Mouse (Mus musculus) hindbrain, embryonic 13.5 days (tissue): Measurements from ENCODE around the gene Cfb. TPM values are rescaled to one million over a fixed set of nuclear protein-coding genes. Genes with fewer than 3 reads are reported as not detected.
"Not testable (repeated sequence)": the region's sequence is repeated elsewhere in the genome, so short reads cannot be mapped to it uniquely, and the experiment has no call there.

Experiments
- ATAC-seq: fragments of 200-750 bp; cut with Nextera tagmentation; 2 replicates; pipeline ENCODE4 v1.8.0; 2017; ENCODE audit warnings: moderate TSS enrichment; ENCODE audit not compliant: low FRiP score
- H3K27ac ChIP-seq: fragments of 300-500 bp; sonication (generic); 2 replicates; pipeline ENCODE4 v1.5.1; 2015; ENCODE audit warnings: inconsistent platforms, mild to moderate bottlenecking, moderate library complexity
- H3K27me3 ChIP-seq: fragments of 300-500 bp; sonication (generic); 2 replicates; pipeline ENCODE4 v1.6.1; 2015; ENCODE audit warnings: mild to moderate bottlenecking, inconsistent platforms
- H3K36me3 ChIP-seq: fragments of 300-500 bp; sonication (generic); 2 replicates; pipeline ENCODE4 v1.6.1; 2015; ENCODE audit warnings: mild to moderate bottlenecking, inconsistent platforms
- H3K4me1 ChIP-seq: fragments of 300-500 bp; sonication (generic); replicated peaks from 2 replicates; pipeline ENCODE4 v1.6.1; 2015; ENCODE audit warnings: inconsistent platforms
- H3K4me2 ChIP-seq: fragments of 300-500 bp; sonication (generic); 2 replicates; pipeline ENCODE4 v1.6.1; 2015; ENCODE audit warnings: inconsistent platforms, mild to moderate bottlenecking, moderate library complexity
- H3K4me3 ChIP-seq: fragments of 300-500 bp; sonication (generic); 2 replicates; pipeline ENCODE4 v1.5.1; 2015; ENCODE audit warnings: mild to moderate bottlenecking, inconsistent platforms
- H3K9ac ChIP-seq: fragments of 300-500 bp; sonication (generic); 2 replicates; pipeline ENCODE4 v1.6.1; 2015; ENCODE audit warnings: mild to moderate bottlenecking, inconsistent platforms
- H3K9me3 ChIP-seq: fragments of 300-500 bp; sonication (generic); 2 replicates; pipeline ENCODE4 v1.6.1; 2016; ENCODE audit warnings: inconsistent platforms
- WGBS: fragments of 180-500 bp; shearing (Covaris S2); methylation state at CpG from one replicate; pipeline ENCODE4 v1.1.7; 2015; 5-methylcytosine and 5-hydroxymethylcytosine counted together
- polyA plus RNA-seq: library from polyadenylated mRNA; unstranded; fragments of >200 nt; fragmentation: Nextera tagmentation; extraction: Ambion mirVana; gene quantifications from 2 replicates; pipeline ENCODE4 v1.2.1, GENCODE M21; 2015

Cfb gene
- 1.9 TPM in 2 replicates for polyA plus RNA-seq

- Histone ChIP-seq H3K4me2 (no peak within 1 kb of the TSS), H3K4me1 (no peaks in the 10 kb centered on the region), H3K4me3 (no peak within 1 kb of the TSS), H3K27me3 (0 out of 2 replicates have a peak, but pooled peaks cover 4% of the 10 kb centered on the region), H3K27ac (no peak within 1 kb of the TSS), H3K36me3 (peaks cover 8% of the 10 kb centered on the region), H3K9me3 (no peaks in the 10 kb centered on the region), H3K9ac (no peak within 1 kb of the TSS)
- WGBS = 71% methylated on average over 8 of the region's 8 CpGs
- no peak for ATAC-seq
Observed at GRCm38 (mm10) chr17:34862416-34863081, at the start of gene Cfb. Gene Cfb (minus strand): TSS chr17:34862518.

DNA sequence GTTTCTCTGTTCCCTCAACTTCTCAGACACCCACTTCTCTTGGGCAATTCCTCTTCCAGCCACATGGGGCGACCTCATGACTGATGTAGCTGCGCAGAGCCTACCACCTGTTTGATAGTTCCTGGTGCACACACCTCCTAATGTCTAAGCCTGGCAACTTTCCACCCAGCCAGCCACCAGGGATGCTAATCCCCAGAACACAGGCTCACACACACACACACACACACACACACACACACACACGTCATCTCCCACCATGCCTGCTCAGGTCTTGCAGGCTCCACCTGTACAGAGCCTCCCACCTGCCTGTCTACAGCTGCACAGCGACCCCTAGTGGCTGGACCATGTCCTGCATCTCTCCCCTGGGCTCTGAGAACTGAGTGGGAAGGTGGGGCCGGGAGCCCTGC lies 49.6 kb upstream of the Cfb start:
- H3K4me1 ChIP-seq = no peaks in the 10 kb centered on the region
- H3K4me2 ChIP-seq = no peak overlapping the region
- ATAC-seq = peak; percentile 61
- peaks cover 72% of the 10 kb centered on the region for H3K36me3 ChIP-seq
- H3K27me3 ChIP-seq = no peaks in the 10 kb centered on the region
- WGBS = 39% methylated on average over 5 of the region's 5 CpGs
- no peak overlapping the region for H3K4me3 ChIP-seq
- no peak overlapping the region for H3K27ac ChIP-seq
- H3K9ac ChIP-seq = no peak overlapping the region
- H3K9me3 ChIP-seq = no peaks in the 10 kb centered on the region

- Histone ChIP-seq H3K27me3 (no peaks in the 10 kb centered on the region), H3K4me3 (no peak overlapping the region), H3K36me3 (peaks cover 82% of the 10 kb centered on the region), H3K4me2 (no peak overlapping the region), H3K27ac (no peak overlapping the region), H3K9ac (no peak overlapping the region), H3K9me3 (no peaks in the 10 kb centered on the region), H3K4me1 (no peaks in the 10 kb centered on the region)
- ATAC-seq = no peak
- WGBS = 89% methylated on average over 10 of the region's 10 CpGs
Observed at GRCm38 (mm10) chr17:34910982-34911381, 48.7 kb upstream of the Cfb start.

- peaks cover 66% of the 10 kb centered on the region for H3K36me3 ChIP-seq
- WGBS = 94% methylated on average over 9 of the region's 9 CpGs
- H3K4me2 ChIP-seq = no peak overlapping the region
Observed at GRCm38 (mm10) chr17:34902895-34903294, 40.6 kb upstream of the Cfb start.

GRCm38 (mm10) chr17:34901948-34902347 lies 39.6 kb upstream of the Cfb start:
- H3K9me3 ChIP-seq, H3K4me3 ChIP-seq, H3K27ac ChIP-seq, H3K4me2 ChIP-seq, ATAC-seq, H3K9ac ChIP-seq, H3K27me3 ChIP-seq: not testable (repeated sequence)
- 93% methylated on average over 9 of the region's 10 CpGs for WGBS
- H3K36me3 ChIP-seq = peaks cover 57% of the 10 kb centered on the region
- peaks cover 31% of the 10 kb centered on the region for H3K4me1 ChIP-seq

More at GRCm38 (mm10) chr17:34902895-34903294, 40.6 kb upstream of the Cfb start:
- ATAC-seq = no peak
- no peak overlapping the region for H3K4me3 ChIP-seq
- H3K9ac ChIP-seq = no peak overlapping the region; the same call in 1 of the 2 replicates
- no peaks in the 10 kb centered on the region for H3K27me3 ChIP-seq
- H3K27ac ChIP-seq = no peak overlapping the region
- no peaks in the 10 kb centered on the region for H3K9me3 ChIP-seq
- peaks cover 22% of the 10 kb centered on the region for H3K4me1 ChIP-seq

- not testable (repeated sequence) for H3K9me3 ChIP-seq, H3K27ac ChIP-seq, H3K4me3 ChIP-seq, H3K9ac ChIP-seq, H3K4me2 ChIP-seq, ATAC-seq, H3K27me3 ChIP-seq
- Histone ChIP-seq H3K36me3 (peaks cover 53% of the 10 kb centered on the region), H3K4me1 (peaks cover 42% of the 10 kb centered on the region)
Observed at GRCm38 (mm10) chr17:34900826-34901225, 38.5 kb upstream of the Cfb start.

- H3K4me3 ChIP-seq = peak overlapping the region; percentile 88
- H3K27me3 ChIP-seq = no peaks in the 10 kb centered on the region
- peak overlapping the region; percentile 100 for H3K4me2 ChIP-seq
- H3K4me1 ChIP-seq = peaks cover 50% of the 10 kb centered on the region
- no peak for ATAC-seq
- 3% methylated on average over 5 of the region's 5 CpGs for WGBS
- no peaks in the 10 kb centered on the region for H3K9me3 ChIP-seq
- H3K27ac ChIP-seq = peak overlapping the region; percentile 97
- peak overlapping the region; percentile 98 for H3K9ac ChIP-seq
- peaks cover 45% of the 10 kb centered on the region for H3K36me3 ChIP-seq
Observed at GRCm38 (mm10) chr17:34899890-34900243, 37.5 kb upstream of the Cfb start.

DNA sequence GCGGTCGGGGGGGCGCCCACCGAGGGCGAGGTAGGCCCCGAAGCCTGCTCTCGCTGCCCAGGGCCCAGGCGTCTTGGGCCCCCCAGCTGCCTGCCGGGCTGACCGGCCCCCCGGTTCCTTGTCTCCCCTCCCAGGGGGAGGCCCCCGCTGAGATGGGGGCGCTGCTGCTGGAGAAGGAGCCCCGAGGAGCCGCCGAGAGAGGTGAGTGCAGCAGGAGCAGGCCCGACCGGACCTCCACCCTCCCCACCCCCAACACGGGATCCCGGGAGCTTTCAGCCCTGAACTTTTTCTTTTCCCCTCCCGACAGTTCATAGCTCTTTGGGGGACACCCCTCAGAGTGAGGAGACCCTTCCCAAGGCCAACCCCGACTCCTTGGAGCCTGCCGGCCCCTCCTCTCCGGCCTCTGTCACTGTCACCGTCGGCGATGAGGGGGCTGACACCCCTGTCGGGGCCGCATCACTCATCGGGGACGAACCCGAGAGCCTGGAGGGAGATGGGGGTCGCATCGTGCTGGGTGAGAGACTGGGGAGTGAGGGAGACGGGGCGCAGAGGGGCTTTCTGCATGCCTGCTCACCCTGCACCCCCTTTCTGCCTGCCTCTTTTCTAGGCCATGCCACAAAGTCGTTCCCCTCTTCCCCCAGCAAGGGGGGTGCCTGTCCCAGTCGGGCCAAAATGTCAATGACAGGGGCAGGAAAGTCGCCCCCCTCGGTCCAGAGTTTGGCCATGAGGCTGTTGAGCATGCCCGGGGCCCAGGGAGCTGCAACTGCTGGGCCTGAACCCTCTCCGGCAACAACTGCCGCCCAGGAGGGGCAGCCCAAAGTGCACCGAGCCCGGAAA lies 37.0 kb upstream of the Cfb start:
- Histone ChIP-seq H3K4me1 (peaks cover 50% of the 10 kb centered on the region), H3K4me3 (peak overlapping the region; percentile 88), H3K4me2 (peak overlapping the region; percentile 100), H3K27ac (peak overlapping the region; percentile 97), H3K9ac (peak overlapping the region; percentile 98), H3K36me3 (peaks cover 39% of the 10 kb centered on the region), H3K27me3 (no peaks in the 10 kb centered on the region), H3K9me3 (no peaks in the 10 kb centered on the region)
- ATAC-seq = peak; percentile 9; the same call in 1 of the 2 replicates
- WGBS = under 1% methylated on average over 39 of the region's 45 CpGs

DNA sequence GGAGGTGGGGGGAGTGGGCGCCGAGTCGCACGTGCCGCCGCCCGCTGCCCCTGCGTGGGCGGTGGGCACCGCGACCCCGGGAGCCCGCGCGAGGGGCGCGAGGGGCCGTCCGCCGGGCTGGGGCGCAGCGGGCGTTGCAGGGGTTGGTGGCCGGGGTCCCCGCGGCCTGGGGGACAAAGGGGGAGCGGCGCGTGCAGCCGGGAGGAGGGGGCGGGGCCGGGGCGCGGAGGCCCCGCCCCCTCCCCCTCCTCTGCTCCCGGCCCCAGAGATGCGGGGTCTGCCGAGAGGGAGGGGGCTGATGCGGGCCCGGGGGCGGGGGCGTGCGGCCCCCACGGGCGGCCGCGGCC lies 36.4 kb upstream of the Cfb start:
- peak; percentile 1; the same call in 1 of the 2 replicates for ATAC-seq
- under 1% methylated on average over 19 of the region's 47 CpGs for WGBS
- Histone ChIP-seq H3K27ac (peak overlapping the region; percentile 97), H3K9me3 (no peaks in the 10 kb centered on the region), H3K36me3 (peaks cover 33% of the 10 kb centered on the region), H3K4me3 (peak overlapping the region; percentile 88), H3K9ac (peak overlapping the region; percentile 98), H3K4me2 (peak overlapping the region; percentile 100), H3K27me3 (no peaks in the 10 kb centered on the region), H3K4me1 (peaks cover 53% of the 10 kb centered on the region)

DNA sequence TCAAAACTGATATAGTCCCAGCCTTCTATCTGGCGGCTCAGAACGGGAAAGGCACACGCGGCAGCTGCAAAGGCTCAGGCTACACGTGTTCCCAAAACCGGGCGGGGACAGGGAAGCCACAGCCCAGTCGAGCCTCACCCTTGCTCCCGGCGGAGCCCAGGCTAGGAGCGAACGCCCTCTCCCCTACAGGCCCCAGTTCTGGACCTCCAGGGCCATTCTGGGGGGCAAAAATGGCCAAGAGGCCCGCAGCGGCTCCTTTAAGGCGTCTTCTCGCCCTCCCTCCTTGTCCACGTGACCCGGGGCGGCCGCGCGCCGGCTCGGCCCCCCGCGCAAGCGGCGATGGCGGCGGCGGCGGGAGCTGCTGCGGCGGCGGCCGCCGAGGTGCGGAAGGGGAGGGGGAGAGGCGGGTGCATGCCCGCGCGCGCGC lies 35.9 kb upstream of the Cfb start, which contains the start of the genes C2 and Ehmt2:
Gene C2 (minus strand): TSS at position 106 of the 427 bp plus-strand sequence.
Gene Ehmt2 (plus strand): TSS at position 310 of the 427 bp plus-strand sequence.
- ATAC-seq = peak; percentile 11
- H3K27ac ChIP-seq = peak within 1 kb of the TSS; percentile 97
- H3K36me3 ChIP-seq = peaks cover 28% of the 10 kb centered on the region
- H3K4me1 ChIP-seq = peaks cover 56% of the 10 kb centered on the region
- peak within 1 kb of the TSS; percentile 98 for H3K9ac ChIP-seq
- H3K9me3 ChIP-seq = no peaks in the 10 kb centered on the region
- peak within 1 kb of the TSS; percentile 100 for H3K4me2 ChIP-seq
- peak within 1 kb of the TSS; percentile 88 for H3K4me3 ChIP-seq
- WGBS = 0% methylated on average over 22 of the region's 44 CpGs
- no peaks in the 10 kb centered on the region for H3K27me3 ChIP-seq

DNA sequence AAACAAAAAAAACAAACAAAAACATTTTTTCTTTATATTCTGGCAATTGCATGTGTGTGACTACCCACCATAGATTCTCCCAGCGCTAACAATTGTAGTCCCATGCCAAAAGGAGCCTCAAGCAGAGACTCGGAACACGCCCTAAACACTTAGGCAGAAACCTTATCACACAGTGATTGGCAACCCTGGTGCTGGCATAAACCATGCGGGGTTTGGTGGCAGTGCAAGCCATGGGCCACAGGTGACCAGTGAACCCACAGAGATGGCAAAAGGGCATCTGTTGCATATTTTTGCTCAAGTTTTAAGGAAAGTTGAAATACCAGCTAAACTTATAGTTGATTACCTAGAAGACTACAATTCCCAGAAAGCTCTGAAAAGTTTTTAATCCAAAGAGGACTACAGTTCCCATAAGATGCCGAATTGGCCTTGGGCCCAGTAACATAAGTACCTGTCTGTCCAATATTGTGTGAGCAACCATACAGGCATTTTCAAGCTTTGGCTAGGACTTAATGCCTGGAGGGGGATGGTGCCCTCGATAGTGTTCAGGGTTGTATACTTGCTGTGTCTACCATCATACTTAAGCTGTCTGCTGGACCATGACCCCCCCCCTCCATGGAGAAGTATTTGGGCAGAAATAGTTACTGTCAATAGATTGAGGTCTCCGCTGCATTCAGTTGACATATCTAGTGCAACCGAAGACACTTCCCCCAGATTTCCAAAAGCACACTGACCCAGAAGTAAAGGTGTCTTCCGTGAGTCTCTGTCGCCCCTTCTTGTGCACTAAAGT lies 35.2 kb upstream of the Cfb start:
- Histone ChIP-seq H3K9me3 (no peaks in the 10 kb centered on the region), H3K4me1 (peaks cover 56% of the 10 kb centered on the region), H3K4me2 (peak overlapping the region; percentile 100), H3K9ac (peak overlapping the region; percentile 98), H3K27ac (peak overlapping the region; percentile 97), H3K36me3 (peaks cover 22% of the 10 kb centered on the region), H3K27me3 (no peaks in the 10 kb centered on the region), H3K4me3 (peak overlapping the region; percentile 88)
- WGBS = 20% methylated on average over 10 of the region's 10 CpGs
- ATAC-seq = no peak

DNA sequence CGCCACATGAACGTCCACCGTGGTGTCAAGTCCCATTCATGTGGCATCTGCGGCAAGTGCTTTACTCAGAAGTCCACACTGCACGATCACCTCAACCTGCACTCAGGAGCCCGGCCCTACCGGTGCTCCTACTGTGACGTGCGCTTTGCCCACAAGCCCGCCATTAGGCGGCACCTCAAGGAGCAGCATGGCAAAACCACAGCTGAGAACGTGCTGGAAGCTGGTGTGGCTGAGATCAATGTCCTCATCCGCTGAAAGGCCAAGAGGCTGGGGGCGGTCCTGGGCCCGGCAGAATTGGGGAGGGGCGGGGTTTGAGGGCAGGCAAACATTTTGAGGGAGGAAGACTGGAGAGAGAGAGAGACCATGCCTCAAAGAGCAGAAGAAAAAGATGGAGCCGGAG lies 34.0 kb upstream of the Cfb start:
- Histone ChIP-seq H3K4me3 (peak overlapping the region; percentile 81), H3K36me3 (peaks cover 13% of the 10 kb centered on the region), H3K27me3 (no peaks in the 10 kb centered on the region), H3K4me1 (peaks cover 54% of the 10 kb centered on the region), H3K4me2 (peak overlapping the region; percentile 100), H3K9me3 (no peaks in the 10 kb centered on the region), H3K9ac (peak overlapping the region; percentile 96), H3K27ac (no peak overlapping the region)
- 83% methylated on average over 17 of the region's 17 CpGs for WGBS
- ATAC-seq = no peak
